Mouse (Mus musculus) neural tube, embryonic 14.5 days (tissue): Measurements from ENCODE around the gene Apol8. TPM values are rescaled to one million over a fixed set of nuclear protein-coding genes. Genes with fewer than 3 reads are reported as not detected.

Experiments used
- ATAC-seq: fragments of 200-750 bp; cut with Nextera tagmentation; 2 replicates; pipeline ENCODE4 v1.8.0; 2017; ENCODE audit warnings: low read depth, mild to moderate bottlenecking, moderate TSS enrichment, moderate library complexity
- H3K27ac ChIP-seq: fragments of 300-500 bp; sonication (generic); 2 replicates; pipeline ENCODE4 v1.5.1; 2014; ENCODE audit warnings: low read depth, mild to moderate bottlenecking, control low read depth, low read length, moderate library complexity, mixed read lengths
- H3K27me3 ChIP-seq: fragments of 300-500 bp; sonication (generic); 2 replicates; pipeline ENCODE4 v1.6.1; 2014; ENCODE audit warnings: low read length; ENCODE audit not compliant: control insufficient read depth, insufficient read depth
- H3K36me3 ChIP-seq: fragments of 300-500 bp; sonication (generic); 2 replicates; pipeline ENCODE4 v1.6.1; 2014; ENCODE audit warnings: low read length, mixed read lengths; ENCODE audit not compliant: control insufficient read depth, insufficient read depth
- H3K4me1 ChIP-seq: fragments of 300-500 bp; sonication (generic); 2 replicates; pipeline ENCODE4 v1.6.1; 2014; ENCODE audit warnings: low read length; ENCODE audit not compliant: control insufficient read depth, insufficient read depth
- H3K4me2 ChIP-seq: fragments of 300-500 bp; sonication (generic); 2 replicates; pipeline ENCODE4 v1.6.1; 2014; ENCODE audit warnings: mild to moderate bottlenecking, low read depth, low read length, control low read depth
- H3K4me3 ChIP-seq: fragments of 300-500 bp; sonication (generic); 2 replicates; pipeline ENCODE4 v1.5.1; 2014; ENCODE audit warnings: low read depth, low read length, control low read depth, mixed read lengths
- H3K9ac ChIP-seq: fragments of 300-500 bp; sonication (generic); replicated peaks from 2 replicates; pipeline ENCODE4 v1.6.1; 2014; ENCODE audit warnings: low read depth, mild to moderate bottlenecking, control low read depth, low read length, mixed read lengths
- H3K9me3 ChIP-seq: fragments of 300-500 bp; sonication (generic); 2 replicates; pipeline ENCODE4 v1.6.1; 2016; ENCODE audit warnings: low read length; ENCODE audit not compliant: control insufficient read depth
- WGBS: fragments of 180-500 bp; shearing (Covaris S2); extraction: QIAGEN DNeasy Blood & Tissue Kit; methylation state at CpG from one replicate; pipeline ENCODE4 v1.1.7; 2014; 5-methylcytosine and 5-hydroxymethylcytosine counted together
- polyA plus RNA-seq: library from polyadenylated mRNA; unstranded; fragments of >200 nt; fragmentation: Nextera tagmentation; extraction: Ambion mirVana; gene quantifications from 2 replicates; pipeline ENCODE4 v1.2.1, GENCODE M21; 2014

The Apol8 gene
- polyA plus RNA-seq, 1 experiment from 2014 or later, result 0.07 TPM

DNA sequence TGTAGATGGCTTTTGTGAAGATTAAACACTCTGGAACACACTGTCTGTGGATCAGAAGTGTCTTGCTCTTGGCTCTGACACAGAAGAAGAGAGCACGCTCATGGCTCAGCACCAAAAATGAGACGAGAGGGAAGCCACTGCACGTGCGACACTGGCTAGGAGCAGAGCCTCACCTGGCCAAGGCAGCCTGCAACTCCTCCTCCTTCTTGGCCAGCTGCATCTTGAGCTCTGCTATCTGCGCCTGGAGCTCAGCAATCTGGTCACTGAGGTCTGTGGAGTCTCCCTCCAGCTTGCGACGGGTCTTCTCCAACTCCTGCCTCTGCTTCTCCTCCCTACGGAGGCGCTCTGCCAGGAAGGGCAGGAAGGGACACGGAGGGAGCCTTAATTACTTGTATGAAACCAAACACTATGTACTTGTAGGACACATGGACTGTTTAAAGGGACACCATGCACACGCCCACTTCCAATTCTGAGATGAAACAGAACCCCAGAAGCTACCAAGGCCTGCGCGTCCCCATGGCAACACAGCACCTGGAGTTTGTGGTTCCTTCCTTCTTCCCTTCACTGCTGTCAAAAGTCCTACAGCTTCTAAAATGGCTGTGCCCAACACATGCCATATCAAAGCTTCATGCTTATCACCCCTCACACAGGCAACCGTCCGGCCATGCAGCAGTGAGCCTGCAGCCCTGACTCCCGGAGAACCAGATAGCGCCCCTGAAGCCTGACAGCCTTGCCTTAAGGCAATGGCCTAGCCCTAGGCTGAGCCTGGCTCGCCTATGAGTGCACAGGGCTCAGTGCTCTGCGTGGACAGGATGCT, 16.5 kb upstream of the Apol8 start:
- Histone ChIP-seq H3K27ac (no peak overlapping the region), H3K4me2 (no peak overlapping the region), H3K9me3 (no peaks in the 10 kb centered on the region), H3K27me3 (no peaks in the 10 kb centered on the region), H3K4me1 (no peaks in the 10 kb centered on the region), H3K4me3 (no peak overlapping the region), H3K9ac (no peak overlapping the region), H3K36me3 (peaks cover 74% of the 10 kb centered on the region)
- ATAC-seq, result no peak
- WGBS, result 93% methylated on average over 19 of the region's 19 CpGs

DNA sequence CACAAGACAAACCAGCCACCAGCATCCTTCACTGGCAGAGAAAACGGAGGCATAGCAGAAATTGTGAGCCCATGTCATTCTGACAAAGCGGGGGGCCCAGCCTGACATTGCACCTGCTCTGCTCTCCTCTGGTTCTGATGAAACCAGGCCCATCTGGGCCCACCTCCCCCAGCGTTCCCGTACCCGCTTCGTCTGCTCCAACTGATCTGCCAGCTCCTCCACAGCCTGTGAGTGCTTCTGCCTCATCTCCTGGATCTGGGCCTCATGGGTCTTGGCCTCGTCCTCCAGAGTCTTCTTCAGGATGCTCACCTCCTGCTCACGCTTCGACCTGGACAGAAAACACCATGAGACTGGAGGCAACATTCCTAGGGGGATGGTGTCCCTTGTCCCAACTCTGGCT, 14.1 kb upstream of the Apol8 start:
- Histone ChIP-seq H3K4me2 (no peak overlapping the region), H3K36me3 (peaks cover 66% of the 10 kb centered on the region), H3K27ac (no peak overlapping the region), H3K9me3 (no peaks in the 10 kb centered on the region), H3K9ac (no peak overlapping the region), H3K27me3 (no peaks in the 10 kb centered on the region), H3K4me1 (no peaks in the 10 kb centered on the region), H3K4me3 (no peak overlapping the region)
- ATAC-seq, result no peak
- 92% methylated on average over 9 of the region's 9 CpGs for WGBS

DNA sequence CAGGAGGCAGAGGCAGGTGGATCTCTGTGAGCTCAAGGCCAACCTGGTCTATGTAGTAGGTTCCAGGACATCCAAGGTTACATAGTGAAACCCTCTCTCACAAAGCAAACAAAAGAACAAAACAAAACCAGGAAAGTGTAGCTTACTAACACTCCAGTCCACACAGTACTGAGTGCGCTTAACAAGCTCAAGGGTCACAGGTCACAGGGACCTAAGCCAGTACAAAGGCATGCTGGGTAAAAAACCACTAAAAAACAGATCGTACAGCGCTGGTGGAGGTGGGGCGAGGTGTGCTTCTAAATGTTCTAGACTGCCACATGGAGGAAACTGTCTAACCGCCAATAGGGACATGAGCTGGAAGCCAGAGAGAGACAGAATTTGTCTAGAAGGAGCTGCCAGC, 13.5 kb upstream of the Apol8 start:
- Histone ChIP-seq H3K4me2 (no peak overlapping the region), H3K27ac (no peak overlapping the region), H3K4me3 (no peak overlapping the region), H3K4me1 (no peaks in the 10 kb centered on the region), H3K27me3 (no peaks in the 10 kb centered on the region), H3K9me3 (no peaks in the 10 kb centered on the region), H3K36me3 (peaks cover 67% of the 10 kb centered on the region), H3K9ac (no peak overlapping the region)
- WGBS, result 94% methylated on average over 5 of the region's 5 CpGs
- ATAC-seq, result no peak

DNA sequence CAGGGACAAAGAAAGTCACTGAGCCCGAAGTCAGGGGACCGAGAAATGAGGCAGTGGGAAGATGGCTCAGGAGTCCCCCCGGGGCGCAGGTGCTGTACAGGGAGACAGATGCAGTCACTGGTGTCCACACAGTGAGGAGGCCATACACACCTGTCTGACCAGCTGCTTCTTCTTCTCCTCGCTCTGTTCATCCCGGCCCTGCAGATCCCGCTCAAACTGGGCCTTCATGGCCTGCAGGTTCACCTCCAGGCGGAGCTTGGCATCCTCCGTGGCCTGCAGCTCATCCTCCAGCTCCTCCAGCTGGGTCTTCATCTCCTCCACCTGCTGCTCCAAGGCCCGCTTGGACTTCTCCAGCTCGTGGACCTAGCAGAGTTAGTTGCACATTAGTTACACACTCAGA, 10.2 kb upstream of the Apol8 start:
- H3K36me3 ChIP-seq, result peaks cover 60% of the 10 kb centered on the region
- no peaks in the 10 kb centered on the region for H3K9me3 ChIP-seq
- H3K4me1 ChIP-seq, result no peaks in the 10 kb centered on the region
- no peak for ATAC-seq
- no peak overlapping the region for H3K4me3 ChIP-seq
- no peak overlapping the region for H3K27ac ChIP-seq
- WGBS, result 97% methylated on average over 11 of the region's 11 CpGs
- no peak overlapping the region for H3K4me2 ChIP-seq
- no peak overlapping the region for H3K9ac ChIP-seq
- no peaks in the 10 kb centered on the region for H3K27me3 ChIP-seq

DNA sequence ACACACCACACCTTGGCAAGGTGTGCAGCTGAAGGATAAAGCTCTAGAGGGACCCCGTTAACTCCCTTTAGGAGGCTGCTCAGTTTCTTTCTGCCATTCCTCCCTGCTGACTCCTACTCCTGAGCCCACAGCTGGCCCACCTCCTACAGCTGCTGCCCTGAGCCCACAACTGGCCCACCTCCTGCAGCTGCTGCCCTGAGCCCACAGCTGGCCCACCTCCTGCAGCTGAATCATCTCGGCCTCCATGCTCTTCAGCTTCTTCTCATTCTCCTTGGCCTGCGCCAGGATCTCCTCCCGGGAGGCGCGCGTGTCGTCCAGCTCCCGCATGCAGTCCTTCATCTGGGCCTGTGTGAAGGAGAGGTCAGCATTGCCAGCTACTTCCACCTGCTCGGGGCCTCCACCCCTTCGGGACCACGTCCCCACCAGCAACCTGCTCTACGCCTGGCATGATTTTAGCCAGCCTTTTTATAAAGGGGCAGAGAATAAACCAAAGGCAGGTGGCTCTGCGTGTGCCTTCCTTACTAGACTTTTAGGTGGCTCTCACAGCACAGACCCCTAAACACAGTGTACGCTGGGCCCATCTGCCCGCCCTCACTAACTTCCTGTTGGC, 8.8 kb upstream of the Apol8 start:
- H3K4me2 ChIP-seq, result no peak overlapping the region
- no peaks in the 10 kb centered on the region for H3K27me3 ChIP-seq
- H3K9me3 ChIP-seq, result no peaks in the 10 kb centered on the region
- H3K9ac ChIP-seq, result no peak overlapping the region
- no peak overlapping the region for H3K4me3 ChIP-seq
- peaks cover 63% of the 10 kb centered on the region for H3K36me3 ChIP-seq
- no peaks in the 10 kb centered on the region for H3K4me1 ChIP-seq
- ATAC-seq, result no peak
- 94% methylated on average over 16 of the region's 16 CpGs for whole genome bisulfite sequencing
- no peak overlapping the region for H3K27ac ChIP-seq

DNA sequence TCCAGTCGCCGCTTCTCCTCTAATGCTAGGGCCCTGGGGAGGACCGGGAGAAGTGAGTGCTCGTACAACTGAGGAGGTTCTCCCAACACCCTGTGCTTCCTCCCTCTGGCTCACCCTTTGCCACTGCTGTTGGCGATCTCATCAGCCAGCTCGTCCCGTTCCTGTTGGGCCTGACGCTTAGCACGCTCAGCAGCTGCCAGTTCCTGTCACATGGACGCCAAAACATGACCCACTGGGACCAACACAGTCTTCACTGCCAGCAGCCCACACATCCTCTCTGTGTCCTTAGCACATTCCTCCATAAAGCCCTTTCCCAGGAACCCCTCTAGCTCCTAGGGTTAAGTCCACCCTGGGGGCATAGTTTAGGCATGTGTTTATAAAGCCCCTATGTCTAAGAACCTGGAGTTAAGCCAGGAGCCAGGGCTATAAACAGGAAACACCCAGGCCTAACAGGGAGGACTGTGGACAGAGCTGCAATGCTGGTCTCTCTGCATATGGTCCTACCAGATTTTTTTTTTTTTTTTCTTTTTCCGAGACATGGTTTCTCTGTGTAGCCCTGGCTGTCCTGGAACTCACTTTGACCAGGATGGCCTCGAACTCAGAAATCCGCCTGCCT, 7.7 kb upstream of the Apol8 start:
- Histone ChIP-seq H3K4me2 (no peak overlapping the region), H3K36me3 (peaks cover 53% of the 10 kb centered on the region), H3K4me3 (no peak overlapping the region), H3K9ac (no peak overlapping the region), H3K27ac (no peak overlapping the region), H3K4me1 (no peaks in the 10 kb centered on the region), H3K9me3 (no peaks in the 10 kb centered on the region), H3K27me3 (no peaks in the 10 kb centered on the region)
- ATAC-seq, result no peak
- 80% methylated on average over 13 of the region's 13 CpGs for WGBS

DNA sequence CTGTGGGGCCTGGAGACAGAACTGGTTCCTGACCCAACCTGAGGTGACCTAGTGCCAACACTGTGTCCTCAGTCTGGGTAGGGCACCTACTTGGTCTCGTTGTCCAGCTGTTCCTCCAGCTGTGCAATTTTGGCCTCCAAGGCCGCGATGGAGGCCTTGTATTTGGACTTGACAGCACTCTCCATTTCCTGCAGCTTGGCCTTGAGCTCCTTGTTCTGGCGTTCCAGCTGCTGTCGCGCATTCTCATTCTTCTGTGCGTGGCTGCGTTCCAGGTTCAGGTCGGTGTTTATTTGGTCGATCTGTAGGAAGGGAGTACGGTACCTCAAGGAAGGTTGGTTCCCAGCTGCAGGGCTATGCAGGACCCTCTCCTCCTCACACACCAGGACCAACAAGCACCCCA, 6.9 kb upstream of the Apol8 start:
- 87% methylated on average over 11 of the region's 11 CpGs for WGBS
- H3K4me3 ChIP-seq, result no peak overlapping the region
- H3K36me3 ChIP-seq, result peaks cover 45% of the 10 kb centered on the region
- H3K9me3 ChIP-seq, result no peaks in the 10 kb centered on the region
- ATAC-seq, result no peak
- no peak overlapping the region for H3K9ac ChIP-seq
- no peak overlapping the region for H3K4me2 ChIP-seq
- no peaks in the 10 kb centered on the region for H3K27me3 ChIP-seq
- H3K27ac ChIP-seq, result no peak overlapping the region
- no peaks in the 10 kb centered on the region for H3K4me1 ChIP-seq

DNA sequence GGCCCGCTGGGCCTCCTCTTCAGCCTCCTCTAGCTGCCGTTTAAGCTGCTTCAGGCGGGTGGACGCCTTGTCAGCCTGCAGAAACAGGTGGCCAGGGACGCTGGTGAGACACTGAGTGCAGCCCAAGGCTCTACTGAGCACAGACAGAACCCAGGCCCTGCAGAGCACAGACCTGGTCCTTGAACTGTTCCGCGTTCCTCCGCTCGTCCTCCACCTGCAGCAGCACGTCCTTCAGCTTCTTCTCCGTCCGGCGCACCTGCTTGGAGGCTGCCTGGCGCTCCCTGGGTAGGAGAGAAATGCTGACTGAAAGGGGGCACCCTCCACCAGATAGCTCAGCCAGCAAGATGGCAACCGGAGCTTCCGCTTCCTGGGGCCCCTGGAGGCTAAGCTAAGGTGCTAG, 6.2 kb upstream of the Apol8 start:
- peaks cover 39% of the 10 kb centered on the region for H3K36me3 ChIP-seq

More for the DNA sequence above, 6.2 kb upstream of the Apol8 start:
- ATAC-seq, result no peak
- no peak overlapping the region for H3K4me2 ChIP-seq
- no peaks in the 10 kb centered on the region for H3K9me3 ChIP-seq
- H3K9ac ChIP-seq, result no peak overlapping the region
- no peak overlapping the region for H3K4me3 ChIP-seq
- H3K4me1 ChIP-seq, result no peaks in the 10 kb centered on the region
- H3K27ac ChIP-seq, result no peak overlapping the region
- WGBS, result 92% methylated on average over 16 of the region's 16 CpGs
- H3K27me3 ChIP-seq, result no peaks in the 10 kb centered on the region
